Mouse (Mus musculus) intestine, embryonic 16.5 days (tissue): ENCODE data around the gene Arrdc3. TPM values are rescaled to one million over a fixed set of nuclear protein-coding genes. Genes with fewer than 3 reads are reported as not detected.
A peak's percentile ranks its signal among the peaks of the same experiment; 100 is the strongest.

Source experiments
- ATAC-seq: fragments of 200-750 bp; cut with Nextera tagmentation; 2 replicates; pipeline ENCODE4 v1.8.0; 2017; ENCODE audit warnings: moderate TSS enrichment, moderate library complexity
- H3K27ac ChIP-seq: fragments of 300-500 bp; sonication (generic); 2 replicates; pipeline ENCODE4 v1.5.1; 2014; ENCODE audit warnings: mild to moderate bottlenecking, low read length
- H3K27me3 ChIP-seq: fragments of 300-500 bp; sonication (generic); replicated peaks from 2 replicates; pipeline ENCODE4 v1.6.1; 2014; ENCODE audit warnings: low read length, control low read depth, mixed read lengths; ENCODE audit not compliant: control insufficient read depth, insufficient read depth
- H3K36me3 ChIP-seq: fragments of 300-500 bp; sonication (generic); 2 replicates; pipeline ENCODE4 v1.6.1; 2014; ENCODE audit warnings: low read length, control low read depth; ENCODE audit not compliant: control insufficient read depth, insufficient read depth
- H3K4me1 ChIP-seq: fragments of 300-500 bp; sonication (generic); 2 replicates; pipeline ENCODE4 v1.6.1; 2014; ENCODE audit warnings: low read length, control low read depth, mixed read lengths; ENCODE audit not compliant: control insufficient read depth, insufficient read depth
- H3K4me2 ChIP-seq: fragments of 300-500 bp; sonication (generic); 2 replicates; pipeline ENCODE4 v1.6.1; 2014; ENCODE audit warnings: low read depth, low read length, control low read depth
- H3K4me3 ChIP-seq: fragments of 300-500 bp; sonication (generic); 2 replicates; pipeline ENCODE4 v1.5.1; 2014; ENCODE audit warnings: mild to moderate bottlenecking, low read length
- H3K9ac ChIP-seq: fragments of 300-500 bp; sonication (generic); 2 replicates; pipeline ENCODE4 v1.6.1; 2014; ENCODE audit warnings: low read depth, low read length
- H3K9me3 ChIP-seq: fragments of 300-500 bp; sonication (generic); 2 replicates; pipeline ENCODE4 v1.6.1; 2016; ENCODE audit warnings: low read length, control low read depth; ENCODE audit not compliant: control insufficient read depth
- WGBS: fragments of 180-500 bp; shearing (Covaris S2); extraction: QIAGEN DNeasy Blood & Tissue Kit; methylation state at CpG from one replicate; pipeline ENCODE4 v1.1.7; 2014; 5-methylcytosine and 5-hydroxymethylcytosine counted together
- polyA plus RNA-seq: library from polyadenylated mRNA; unstranded; fragments of >200 nt; fragmentation: Nextera tagmentation; extraction: Ambion mirVana; gene quantifications from 2 replicates; pipeline ENCODE4 v1.2.1, GENCODE M21; 2015

Gene Arrdc3
- polyA plus RNA-seq, 1 experiment from 2014 or later = 36.2 TPM

DNA sequence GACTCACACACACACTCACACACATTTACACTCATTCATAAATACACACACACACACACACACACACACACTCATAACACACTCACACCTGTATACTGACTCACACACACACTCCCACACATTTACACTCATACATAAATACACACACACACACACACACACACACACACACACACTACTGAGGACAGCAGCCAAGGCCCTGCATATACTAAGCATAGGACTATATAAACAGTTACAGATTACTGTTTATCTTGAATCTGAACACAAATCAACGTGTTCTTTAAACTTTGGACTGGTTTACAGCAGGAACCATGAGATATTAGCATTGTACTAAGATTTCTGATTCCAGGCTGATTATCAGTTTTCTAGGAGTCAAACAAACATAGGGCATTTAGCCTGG lies 56.7 kb downstream of the Arrdc3 start:
- Histone ChIP-seq H3K4me2 (no peak overlapping the region), H3K9ac (no peak overlapping the region), H3K36me3 (no peaks in the 10 kb centered on the region), H3K27me3 (no peaks in the 10 kb centered on the region), H3K4me1 (peaks cover 13% of the 10 kb centered on the region), H3K4me3 (no peak overlapping the region), H3K9me3 (no peaks in the 10 kb centered on the region), H3K27ac (no peak overlapping the region)
- ATAC-seq = peak; percentile 92
- 11% methylated on average over 1 of the region's 1 CpGs for WGBS

DNA sequence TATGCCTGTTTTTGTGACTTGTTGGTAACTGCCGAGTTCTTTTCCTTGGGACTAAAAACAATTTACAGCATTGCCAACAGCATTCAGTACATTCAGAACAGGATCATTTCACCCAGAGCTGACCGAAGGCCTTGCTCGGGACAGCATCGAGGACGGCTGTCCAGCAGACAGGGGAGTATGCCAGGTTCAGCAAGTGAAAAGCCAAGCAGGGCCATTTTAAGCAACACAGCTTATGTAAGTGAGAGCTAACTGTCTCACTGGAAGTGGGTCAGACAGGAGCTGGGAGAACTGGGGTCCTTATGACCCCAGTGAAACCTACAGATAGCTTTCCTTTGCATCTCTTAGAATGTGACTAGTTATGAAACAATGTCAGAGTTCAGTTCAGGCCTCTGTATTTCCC lies 57.2 kb downstream of the Arrdc3 start:
- peaks cover 13% of the 10 kb centered on the region for H3K4me1 ChIP-seq
- H3K36me3 ChIP-seq = no peaks in the 10 kb centered on the region
- H3K4me3 ChIP-seq = no peak overlapping the region
- H3K9ac ChIP-seq = peak overlapping the region; percentile 10; the same call in 1 of the 2 replicates
- ATAC-seq = peak; percentile 17
- peak overlapping the region; percentile 88 for H3K27ac ChIP-seq
- no peak overlapping the region for H3K4me2 ChIP-seq
- no peaks in the 10 kb centered on the region for H3K9me3 ChIP-seq
- 54% methylated on average over 5 of the region's 5 CpGs for WGBS
- H3K27me3 ChIP-seq = no peaks in the 10 kb centered on the region

DNA sequence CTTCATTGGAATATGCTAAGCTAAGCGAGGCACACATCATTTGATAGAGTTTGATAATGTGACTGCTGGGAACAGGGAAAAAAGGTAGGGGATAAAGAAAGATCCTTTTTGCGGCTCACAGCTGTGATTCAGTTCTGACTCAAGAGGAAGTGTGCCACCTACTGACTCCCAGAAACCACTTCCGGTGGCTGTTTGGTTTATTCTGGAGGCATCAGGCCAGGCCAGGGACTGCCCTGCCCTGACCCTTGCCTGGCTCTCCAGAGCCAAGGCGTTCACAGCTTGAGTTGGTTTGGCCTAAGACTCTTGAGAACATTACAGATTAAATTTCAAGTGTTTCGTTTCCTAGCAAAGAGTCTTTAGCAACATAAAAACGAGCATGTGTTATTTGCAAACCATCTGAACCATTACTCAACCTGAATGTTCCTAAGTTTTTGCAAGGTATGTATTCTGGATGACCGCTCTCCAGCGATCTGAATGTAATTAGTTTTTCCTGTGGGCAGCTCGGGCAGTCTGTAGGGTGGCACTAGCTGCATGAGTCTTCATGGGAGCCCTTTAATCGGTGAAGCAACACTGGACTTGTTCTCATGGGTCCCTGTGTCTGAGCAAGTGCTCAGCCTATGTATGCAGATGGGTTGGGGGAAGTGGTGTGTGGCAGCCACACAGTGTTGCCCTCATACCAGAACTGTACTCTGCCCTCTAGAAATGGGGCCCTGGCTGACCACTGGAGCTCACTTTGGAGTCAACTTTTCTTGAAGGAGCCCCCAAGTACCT lies 57.9 kb downstream of the Arrdc3 start:
- Histone ChIP-seq H3K4me2 (no peak overlapping the region), H3K9ac (no peak overlapping the region), H3K27ac (peak overlapping the region; percentile 88), H3K4me1 (peaks cover 13% of the 10 kb centered on the region), H3K36me3 (no peaks in the 10 kb centered on the region), H3K27me3 (no peaks in the 10 kb centered on the region), H3K4me3 (no peak overlapping the region), H3K9me3 (no peaks in the 10 kb centered on the region)
- 58% methylated on average over 10 of the region's 10 CpGs for WGBS
- 0 out of 2 replicates have a peak, but pooled peaks have one; percentile 22 for ATAC-seq

DNA sequence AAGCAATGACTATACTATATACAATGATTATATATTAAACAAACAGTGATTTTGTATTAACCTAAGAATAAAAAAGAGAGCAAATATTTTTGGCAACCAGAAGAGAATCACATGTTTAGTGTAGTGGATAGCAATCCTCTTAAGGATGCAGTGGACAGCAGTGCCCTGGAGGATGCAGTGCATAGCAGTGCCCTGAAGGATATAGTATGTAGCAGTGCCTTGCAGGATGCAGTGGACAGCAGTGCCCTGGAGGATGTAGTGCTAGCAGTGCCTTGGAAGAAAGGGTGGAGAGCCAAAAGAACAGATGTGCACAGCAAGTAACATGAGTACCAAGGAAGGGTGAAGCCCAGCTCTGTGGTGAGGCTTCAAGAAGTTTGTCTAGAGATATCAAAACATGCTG lies 61.3 kb downstream of the Arrdc3 start:
- Histone ChIP-seq H3K9me3 (no peaks in the 10 kb centered on the region), H3K4me2 (no peak overlapping the region), H3K36me3 (no peaks in the 10 kb centered on the region), H3K4me1 (peaks cover 13% of the 10 kb centered on the region), H3K27me3 (no peaks in the 10 kb centered on the region), H3K4me3 (no peak overlapping the region), H3K9ac (no peak overlapping the region), H3K27ac (no peak overlapping the region)
- no peak for ATAC-seq
